Mouse (Mus musculus): ENCODE measurements around the gene Abi1.
"Not testable (repeated sequence)": the region's sequence is repeated elsewhere in the genome, so short reads cannot be mapped to it uniquely, and the experiment has no call there.

Abi1 gene

DNA sequence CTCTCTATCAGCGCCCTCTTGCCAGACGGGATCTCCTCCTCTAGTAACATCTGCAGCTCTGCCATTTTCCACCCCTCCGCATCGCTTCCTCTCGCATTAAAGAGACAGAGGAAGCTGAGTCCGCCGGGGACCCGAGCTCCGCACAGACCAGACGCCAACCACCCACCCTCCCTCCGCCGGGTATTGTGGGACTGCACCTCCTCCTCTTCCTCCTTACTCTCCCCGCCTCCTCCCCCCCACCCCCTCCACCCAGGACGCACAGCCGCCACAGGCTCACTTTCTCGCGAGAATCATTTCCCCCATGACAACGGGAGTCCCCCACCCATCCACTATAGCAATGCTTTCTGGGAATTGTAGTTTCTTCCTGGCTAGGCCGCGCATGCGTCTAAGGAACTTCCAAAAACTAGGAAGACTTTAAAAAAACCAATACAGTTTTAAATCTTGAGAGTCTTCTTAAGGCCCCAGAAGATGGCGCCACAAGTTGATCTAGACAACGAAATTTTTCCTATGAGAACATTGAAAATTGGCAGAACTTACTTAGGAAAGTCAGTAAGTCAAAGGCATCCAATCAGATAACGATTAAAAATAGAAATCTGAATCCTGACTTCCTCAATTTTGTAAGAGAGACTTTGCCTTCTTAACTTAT is at the start of gene Abi1:
Abi1 (minus strand) TSS at position 241 of the 646 bp plus-strand sequence.
- peak; percentile 91 to 93 for DNase-seq

DNA sequence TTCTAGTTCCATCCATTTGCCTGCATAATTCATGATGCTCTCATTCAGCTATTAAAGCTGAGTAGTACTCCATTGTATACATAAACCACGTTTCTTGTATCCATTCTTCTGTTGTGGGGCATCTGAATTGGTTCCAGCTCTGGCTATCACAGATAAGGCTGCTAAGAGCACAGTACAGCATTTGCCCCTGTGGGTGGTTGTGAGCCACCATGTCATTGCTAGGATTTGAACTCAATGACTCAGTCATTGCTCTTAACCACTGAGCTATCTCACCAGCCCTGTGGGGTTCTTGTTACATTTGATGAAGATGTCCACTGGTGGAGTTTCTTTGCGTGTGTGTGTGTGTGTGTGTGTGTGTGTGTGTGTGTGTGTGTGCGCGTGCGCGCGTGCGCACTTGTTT is 44.5 kb upstream of the Abi1 start:
- DNase-seq, result no peak

DNA sequence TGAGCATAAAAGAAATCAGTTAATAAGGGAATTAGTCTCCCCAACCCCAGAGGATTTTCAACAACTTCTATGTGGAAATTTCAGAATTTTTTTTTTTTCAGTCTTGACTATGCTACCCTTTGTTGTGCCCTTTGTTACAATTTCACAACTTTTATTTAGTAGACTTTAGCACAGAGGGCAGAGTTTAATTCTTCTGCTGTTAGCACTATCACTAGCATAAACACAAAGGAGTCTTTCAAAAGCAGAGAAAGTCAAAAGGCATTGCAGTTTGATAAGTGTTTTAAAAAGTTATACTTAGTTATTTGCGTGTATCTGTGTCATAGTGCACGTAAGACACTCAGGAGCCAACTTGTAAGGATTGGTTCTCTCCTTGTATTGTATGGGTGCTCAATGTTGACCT is 38.5 kb upstream of the Abi1 start:
- DNase-seq, result no peak

DNA sequence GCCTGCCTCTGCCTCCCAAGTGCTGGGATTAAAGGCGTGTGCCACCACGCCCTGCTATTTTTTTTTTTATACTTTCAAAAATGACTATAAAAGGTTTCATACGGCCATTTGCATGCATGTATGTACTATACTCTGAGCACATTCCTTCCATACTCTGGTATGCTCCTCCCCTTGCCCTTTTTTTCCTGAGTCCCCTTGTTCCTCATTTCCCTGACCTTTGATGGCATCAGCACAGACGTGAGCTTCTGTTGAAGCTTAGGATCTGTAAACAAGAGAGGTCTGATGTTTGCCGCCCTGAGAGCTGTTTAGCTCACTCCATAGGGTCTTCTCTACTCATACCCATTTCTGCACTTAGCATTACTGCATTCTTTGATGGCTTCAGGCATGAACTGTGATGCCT is 37.7 kb upstream of the Abi1 start:
- no peak for DNase-seq

DNA sequence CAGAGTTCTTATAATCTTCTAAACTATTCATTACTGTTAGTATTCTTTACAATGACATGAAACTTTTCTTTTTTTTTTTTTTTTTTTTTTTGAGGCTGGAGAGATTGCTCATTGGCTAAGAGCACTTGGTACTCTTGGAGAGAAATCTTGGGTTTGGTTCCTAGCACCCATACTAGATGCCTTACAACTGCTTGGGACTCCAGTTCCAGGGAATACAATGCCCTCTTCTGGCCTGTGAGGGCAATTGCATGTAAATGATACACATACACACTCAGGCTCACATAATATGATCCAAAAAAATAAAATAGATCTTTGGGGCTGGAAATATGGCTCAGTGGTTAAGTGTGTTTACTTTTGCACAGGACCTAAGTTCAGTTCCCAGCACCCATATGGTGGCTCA is 36.7 kb upstream of the Abi1 start:
- no peak for DNase-seq

DNA sequence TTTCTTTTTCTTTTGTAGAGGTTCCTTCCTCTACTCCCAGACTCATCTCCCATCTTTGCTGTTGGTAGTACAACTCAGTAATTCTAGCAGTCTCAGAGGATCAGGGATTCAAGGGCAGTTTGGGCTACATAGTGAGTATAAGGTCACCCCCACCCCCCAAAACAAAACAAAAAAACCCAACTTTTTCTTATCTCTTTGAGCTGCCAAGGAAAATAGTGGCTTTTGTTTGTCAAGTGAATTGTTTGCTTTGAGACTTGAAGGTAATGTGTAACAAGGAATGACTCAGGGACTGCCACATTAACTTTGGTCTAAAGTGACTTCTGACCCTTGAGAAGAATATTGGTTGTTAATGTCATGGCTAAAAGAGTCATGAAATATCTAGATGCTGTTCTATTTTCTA is 35.8 kb upstream of the Abi1 start:
- DNase-seq, result no peak

DNA sequence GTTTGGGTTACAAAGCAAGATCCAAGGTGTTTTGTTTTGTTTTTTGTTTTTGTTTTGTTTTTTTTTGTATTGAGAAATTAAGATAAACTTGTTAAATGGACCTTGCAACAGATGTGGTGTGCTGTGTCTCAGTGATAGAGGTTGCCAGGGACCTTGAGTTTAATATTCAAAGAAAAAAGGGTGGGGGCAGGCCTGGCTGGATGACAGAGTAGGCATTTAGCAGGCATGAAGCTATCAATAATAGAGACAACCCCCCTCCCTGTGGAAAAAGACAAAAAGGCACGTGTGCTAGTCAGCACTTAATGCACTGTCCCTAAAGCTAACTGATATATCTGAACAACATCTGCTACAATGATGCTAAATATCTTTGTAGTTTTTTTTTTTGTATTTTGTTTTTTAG is 31.4 kb upstream of the Abi1 start:
- DNase-seq, result no peak

DNA sequence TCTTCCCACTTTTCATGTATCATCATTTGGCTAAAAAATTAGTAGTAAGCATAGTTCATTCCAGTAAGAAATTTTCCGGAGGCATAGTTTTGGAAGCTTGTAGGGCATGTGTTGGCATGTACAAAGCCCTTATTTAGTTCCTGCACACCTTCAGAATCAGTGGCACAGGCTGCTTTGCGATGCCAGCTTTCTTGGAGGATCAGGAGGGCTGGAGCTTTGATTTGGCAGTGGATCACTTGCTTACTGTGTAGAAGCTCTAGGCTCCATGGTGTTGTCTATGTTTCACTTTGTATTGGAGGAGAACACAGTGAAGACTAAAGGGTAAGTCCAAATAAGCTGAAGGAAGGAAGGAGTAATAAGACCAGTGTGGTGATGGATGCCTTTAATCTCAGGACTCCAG is 30.4 kb upstream of the Abi1 start:
- no peak for DNase-seq

DNA sequence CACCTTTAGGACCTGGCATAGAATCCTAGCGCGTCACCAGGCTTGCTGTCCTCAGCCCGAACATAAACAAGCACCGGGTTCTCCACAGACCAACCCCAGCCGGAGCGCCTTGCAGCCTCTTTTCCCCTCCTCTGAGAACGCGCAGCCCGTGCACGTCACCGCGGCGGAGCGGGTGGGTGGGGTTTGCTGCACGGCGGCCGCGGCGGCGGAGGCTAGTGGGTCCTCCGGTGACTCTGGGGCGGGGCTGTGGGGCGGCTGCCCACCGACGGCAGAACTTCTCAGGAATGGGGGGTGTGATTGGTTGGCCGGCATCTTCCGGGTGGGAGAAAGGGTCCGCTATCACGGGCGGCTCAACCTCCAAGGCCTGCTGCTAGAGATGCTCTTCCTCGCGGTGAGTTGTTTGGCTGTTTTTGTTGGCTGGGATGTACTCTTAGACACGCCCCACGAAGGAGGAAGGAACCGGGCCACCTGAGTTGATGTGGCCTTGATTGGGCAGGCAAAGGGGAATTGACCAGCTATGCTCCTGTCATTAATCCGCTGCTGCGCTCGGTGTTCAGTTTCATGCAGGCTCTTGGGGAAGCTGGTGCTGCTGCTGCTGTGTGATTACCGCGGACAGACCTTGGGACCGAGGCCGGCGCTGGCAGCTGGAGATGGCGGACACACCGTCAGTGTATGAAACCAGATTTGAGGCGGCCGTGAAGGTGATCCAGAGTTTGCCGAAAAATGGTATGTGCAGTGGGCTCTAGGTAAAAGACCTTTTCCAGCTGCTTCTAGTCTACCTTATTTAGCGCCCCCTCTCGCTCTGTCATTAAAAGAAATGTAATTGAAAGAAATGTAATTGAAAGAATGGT is 29.1 kb upstream of the Abi1 start:
- peak; percentile 96 to 97 for DNase-seq

DNA sequence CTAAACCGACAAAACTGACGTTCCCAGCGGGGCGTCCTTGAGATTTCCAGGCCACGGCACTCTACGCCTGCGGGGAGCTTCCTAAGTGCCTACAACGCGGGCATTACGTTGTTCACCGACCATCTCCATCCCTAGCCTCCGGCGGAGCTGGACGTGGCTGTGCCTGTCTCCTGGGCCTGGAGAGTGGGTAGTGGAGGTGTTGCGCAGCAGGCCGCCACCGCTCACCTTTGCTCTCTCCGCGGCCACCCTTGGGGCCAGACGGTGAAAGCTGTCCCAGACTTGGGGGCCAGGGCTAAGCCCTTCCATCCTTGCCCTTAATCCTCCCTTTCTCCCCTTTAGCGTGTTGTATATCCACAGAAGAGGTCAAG is 28.3 kb upstream of the Abi1 start:
- DNase-seq, result no peak

DNA sequence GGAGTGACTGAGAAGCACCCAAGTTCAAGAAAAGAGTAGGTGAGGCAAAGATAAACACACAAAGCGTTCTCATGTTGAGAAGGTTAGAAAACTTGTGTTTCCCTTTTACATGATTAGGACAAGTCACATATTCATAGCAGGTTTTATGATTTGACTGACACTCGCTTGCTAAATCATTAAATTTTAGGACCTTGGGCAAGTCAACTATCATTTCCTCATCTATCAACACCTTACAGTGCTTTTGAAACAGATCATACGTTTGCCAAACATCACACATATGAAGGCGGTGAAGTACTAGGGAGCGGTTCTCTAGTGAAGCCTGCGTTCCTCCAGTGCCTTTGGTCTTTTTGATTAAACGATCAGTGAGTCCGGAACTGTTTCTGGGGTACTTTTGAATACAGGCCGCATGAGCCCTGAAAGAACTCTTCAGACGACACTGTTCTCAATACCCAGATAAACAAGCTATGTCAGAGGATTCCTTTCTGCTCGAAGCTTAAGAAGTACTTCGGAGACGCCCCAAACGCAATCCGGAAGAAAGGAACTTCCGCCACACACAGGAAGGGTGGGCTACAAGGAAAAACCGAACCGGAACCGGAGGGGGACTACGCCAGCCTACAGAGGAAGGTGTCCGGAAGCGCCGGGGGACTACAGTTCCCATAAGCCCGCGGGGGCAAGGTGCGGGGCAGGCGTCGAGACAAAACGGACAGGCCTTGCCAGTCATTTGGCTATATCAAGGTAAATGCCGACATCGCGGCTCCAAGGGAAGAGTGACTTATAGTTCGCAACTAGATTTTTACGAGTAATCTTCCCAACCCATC is 27.7 kb upstream of the Abi1 start, which contains the start of gene Acbd5:
Acbd5 (plus strand) TSS at position 616 of the 818 bp plus-strand sequence.
- peak; percentile 94 to 96 for DNase-seq

DNA sequence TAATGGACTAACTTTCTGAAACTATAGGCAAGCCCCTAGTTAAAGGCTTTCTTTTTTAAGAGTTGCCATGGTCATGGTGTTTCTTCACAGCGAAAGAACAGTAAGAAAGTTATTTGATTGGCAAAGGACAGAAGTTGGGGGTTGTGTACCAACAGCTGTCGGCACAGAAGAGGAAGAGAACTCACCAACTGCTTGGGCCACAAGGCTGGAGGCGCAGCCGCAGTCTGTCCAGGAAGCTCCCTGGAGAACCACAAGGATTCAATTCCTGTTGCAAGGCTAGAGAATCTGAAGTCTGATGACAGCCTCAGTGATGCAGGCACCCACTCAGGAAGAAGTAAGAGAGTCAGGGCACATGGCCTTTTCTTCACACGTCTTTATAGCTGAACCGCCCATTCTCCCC is 12.5 kb upstream of the Abi1 start:
- no peak for DNase-seq

DNA sequence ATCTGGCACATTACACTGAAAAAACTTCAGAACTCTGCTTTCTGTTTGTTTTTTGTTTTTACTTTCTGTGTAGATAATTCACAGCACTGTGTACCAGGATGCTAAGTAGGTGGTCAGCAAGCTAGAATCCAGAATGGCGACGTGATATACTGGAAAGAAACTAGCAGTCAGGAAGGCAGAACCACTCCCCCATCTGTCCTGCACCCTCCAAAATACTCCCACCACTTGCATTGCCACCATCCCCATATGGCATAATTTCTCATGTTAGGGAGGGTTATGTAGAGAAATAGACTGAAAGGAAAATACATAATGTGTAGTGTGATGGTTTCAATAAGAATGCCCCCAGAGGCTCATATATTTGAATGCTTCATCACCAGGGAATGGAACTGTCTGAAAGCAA is 11.8 kb upstream of the Abi1 start:
- no peak for DNase-seq

DNA sequence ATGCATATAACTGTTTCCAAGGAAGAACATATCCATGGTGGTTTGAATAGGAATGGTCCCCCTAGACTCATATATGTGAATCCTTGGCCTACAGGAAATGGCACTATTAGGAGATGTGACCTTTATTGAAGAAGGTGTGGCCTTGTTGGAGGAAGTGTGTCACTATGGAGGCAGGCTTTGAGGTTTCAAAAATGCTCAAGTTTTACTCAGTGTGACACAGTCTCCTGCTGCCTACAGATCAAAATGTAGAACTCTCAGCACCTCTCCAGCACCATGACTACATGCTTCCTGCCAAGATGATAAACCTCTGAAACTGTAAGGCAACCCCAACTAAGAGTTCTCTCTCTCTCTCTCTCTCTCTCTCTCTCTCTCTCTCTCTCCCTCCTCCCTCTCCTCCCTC is 8.0 kb upstream of the Abi1 start:
- no peak for DNase-seq

DNA sequence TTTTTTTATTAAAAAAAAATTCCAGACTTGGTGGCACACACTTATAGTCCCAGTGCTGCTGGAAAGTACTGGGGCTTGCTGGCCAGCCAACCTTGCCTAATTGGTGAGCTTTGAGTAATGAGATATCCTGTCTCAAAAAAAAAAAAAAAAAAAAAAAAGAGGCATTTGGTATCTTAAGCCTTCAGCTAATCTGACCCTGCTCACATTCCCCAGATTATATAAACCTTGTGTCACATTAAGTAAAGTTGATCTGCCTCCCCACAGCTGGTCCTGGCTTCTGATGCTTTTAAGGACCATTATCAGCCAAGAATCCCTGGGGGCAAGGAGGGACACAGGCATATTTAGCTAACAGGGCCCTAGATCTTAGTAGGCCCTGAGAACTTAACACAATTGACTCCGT is 5.7 kb upstream of the Abi1 start:
- DNase-seq, result no peak

DNA sequence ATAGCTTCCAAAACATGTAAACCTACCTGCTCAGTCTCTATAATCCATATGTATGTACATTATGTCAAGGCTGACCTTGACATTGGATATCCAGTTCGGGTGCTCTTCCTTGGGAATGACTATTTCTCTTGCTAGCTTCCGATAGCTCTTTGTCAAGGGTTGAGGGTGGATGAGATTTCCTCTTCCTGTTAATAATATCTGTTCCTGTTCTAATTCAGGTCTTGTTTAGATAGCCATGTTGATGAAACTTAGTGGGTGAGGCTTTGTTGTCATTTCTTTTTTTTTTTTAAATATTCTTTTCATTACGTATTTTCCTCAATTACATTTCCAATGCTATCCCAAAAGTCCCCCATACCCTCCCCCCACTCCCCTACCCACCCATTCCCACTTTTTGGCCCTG is 2.1 kb upstream of the Abi1 start:
- no peak for DNase-seq

DNA sequence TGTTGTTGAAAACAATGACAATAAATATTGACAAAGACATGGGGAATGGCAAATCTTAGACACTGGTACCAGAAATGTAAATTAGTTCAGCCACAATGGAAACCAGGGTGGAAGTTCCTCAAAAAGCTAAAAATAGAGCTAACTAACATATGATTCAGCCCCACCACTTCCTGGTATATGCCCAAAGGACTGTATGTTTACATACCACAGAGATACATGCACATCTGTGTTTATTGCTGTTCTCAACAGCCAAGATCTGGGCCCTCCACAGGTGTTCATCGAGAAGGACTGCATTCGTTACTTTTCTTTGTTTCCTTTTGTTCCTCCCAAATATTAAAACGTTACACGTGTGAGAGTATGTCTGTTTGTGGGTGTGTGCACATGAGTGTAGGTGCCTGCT is 1.4 kb upstream of the Abi1 start:
- no peak for DNase-seq

DNA sequence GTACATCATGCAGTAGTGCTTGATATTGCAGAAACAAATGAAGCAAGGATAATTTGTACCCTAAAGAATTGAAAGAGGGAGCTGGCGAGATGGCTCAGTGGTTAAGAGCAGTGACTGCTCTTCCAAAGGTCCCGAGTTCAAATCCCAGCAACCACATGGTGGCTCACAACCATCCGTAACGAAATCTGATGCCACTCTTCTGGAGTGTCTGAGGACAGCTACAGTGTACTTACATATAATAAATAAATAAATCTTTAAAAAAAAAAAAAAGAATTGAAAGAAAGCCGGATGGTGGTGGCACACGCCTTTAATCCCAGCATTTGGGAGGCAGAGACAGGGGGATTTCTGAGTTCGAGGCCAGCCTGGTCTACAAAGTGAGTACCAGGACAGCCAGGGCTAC is 649 bp upstream of the Abi1 start:
- not testable (repeated sequence) for DNase-seq

DNA sequence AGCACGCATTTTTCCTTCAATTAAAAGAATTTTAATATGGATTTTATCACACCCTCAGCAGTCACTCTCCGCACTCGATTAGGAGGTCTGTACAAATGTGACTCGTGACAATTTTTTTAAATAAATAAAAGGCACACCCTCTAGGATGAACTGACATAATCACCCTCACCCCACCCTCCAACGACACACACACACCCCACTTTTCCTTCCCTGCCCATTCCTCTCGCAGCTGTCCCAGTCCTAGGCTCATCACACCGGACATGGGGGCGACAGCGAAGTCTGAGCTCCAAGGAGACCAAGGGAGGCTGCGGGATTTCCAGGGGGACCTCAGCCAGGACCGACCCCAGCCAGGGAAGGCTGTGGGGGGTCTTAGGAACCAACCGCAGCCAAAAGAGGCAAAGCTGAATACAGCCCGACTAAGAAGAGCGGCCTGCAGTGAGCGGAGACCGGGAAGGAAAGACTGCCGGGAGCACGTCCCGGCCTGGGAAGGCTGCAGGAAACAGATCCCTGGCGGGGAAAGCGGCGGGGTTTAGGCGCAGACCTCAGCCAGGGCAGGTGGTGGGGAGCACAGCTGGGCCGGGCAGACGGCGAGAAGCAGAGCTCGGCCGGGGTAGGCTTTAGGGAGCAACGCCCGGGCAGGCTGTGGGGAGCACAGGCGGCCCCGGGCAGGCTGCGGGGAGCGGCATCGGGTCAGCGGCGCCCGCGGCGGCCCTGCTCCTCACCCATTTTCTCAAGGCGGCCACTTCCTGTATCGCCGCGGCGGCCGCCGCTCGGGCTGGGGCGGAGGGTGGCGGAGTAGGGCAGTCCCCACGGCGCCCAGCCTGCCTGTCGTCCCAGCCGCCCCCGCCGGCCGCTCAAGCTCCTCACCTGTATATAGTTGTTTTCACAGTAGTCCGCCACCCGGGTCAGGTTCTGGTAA is 700 bp downstream of the Abi1 start:
- no peak for DNase-seq

DNA sequence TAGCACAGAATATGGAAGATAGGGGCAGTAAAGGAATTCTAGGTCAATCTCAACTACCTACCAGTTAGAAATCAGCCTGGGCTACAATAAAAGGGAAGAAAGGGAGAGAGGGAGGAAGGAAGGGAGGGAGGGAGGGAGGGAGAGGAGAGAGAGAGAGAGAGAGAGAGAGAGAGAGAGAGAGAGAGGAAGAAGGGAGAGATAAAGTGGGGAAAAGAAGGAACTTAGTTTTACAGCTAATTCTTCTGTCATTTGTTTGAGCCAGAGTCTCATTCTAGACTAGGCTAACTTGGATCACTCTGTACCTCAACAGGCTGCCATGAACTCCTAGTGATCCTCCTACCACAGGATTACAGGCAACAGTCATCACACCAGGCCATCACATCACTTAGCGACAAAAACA is 4.6 kb downstream of the Abi1 start:
- DNase-seq, result no peak

DNA sequence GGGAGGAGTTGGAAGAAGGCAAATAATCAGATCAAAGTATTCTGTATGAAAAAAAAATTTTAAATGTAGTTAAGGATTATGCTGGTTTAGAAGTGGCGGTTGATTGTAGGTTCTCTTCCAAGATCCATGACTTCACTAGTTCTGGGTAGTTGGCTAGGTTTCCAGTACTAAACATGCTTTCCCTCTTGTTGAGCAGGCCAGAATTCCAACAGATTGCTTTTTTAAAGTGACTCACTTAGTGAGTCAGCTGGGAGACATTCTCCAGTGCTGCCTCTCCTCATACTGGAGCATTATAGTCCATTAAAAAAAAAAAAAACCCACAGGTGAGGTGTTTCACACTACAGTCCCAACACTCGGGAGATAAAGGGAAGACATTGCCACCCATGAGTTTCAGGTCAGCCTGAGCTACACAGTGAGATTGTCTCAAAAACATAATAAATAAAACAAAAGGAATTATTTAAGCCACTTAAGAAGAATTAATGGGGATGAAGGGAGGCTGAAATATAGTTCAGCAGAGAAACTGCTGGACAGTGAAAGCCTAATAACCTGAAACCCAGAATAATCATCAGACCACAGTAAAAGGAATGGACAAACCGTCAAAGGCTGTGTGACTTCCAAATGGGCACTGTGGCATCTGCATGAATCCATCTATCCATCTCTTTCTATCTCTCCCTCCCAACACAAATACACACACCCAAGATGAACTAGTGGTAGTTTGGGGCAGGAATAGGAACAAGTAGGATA is 5.2 kb downstream of the Abi1 start:
- DNase-seq, result no peak

DNA sequence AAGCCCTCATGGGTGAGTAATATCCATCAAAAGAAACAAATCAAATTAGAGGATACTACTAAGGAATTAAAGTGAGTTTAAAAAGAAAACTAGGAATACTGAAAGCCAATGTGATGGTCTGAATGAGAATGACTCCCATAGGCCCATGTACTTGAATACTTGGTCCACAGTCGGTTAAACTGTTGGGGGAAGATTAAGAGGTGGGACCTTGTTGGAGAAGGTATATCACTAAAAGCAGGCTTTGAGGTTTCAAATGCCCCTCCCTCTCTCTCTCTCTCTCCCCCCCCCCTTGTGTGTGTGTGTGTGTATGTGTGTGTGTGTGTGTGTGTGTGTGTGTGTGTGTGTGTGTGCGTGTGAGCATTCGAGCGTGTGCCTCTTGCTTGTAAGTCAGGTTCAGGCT is 9.4 kb downstream of the Abi1 start:
- no peak for DNase-seq

All from cerebellum, postnatal 25 days (tissue).